Mouse (Mus musculus) midbrain, embryonic 16.5 days (tissue): Measurements from ENCODE around the gene Pnma5. TPM values are rescaled to one million over a fixed set of nuclear protein-coding genes. Genes with fewer than 3 reads are reported as not detected.
A peak's percentile ranks its signal among the peaks of the same experiment; 100 is the strongest.

Experiments used
- ATAC-seq: fragments of 200-750 bp; cut with Nextera tagmentation; 2 replicates; pipeline ENCODE4 v1.8.0; 2017; ENCODE audit warnings: moderate TSS enrichment
- H3K27ac ChIP-seq: fragments of 300-500 bp; sonication (generic); 2 replicates; pipeline ENCODE4 v1.5.1; 2014; ENCODE audit warnings: mild to moderate bottlenecking, low read length, mixed read lengths
- H3K27me3 ChIP-seq: fragments of 300-500 bp; sonication (generic); 2 replicates; pipeline ENCODE4 v1.6.1; 2014; ENCODE audit warnings: low read depth, low read length, mixed read lengths; ENCODE audit not compliant: control insufficient read depth, insufficient read depth
- H3K36me3 ChIP-seq: fragments of 300-500 bp; sonication (generic); 2 replicates; pipeline ENCODE4 v1.6.1; 2014; ENCODE audit warnings: mild to moderate bottlenecking, low read length, moderate library complexity, mixed read lengths; ENCODE audit not compliant: control insufficient read depth, insufficient read depth
- H3K4me1 ChIP-seq: fragments of 300-500 bp; sonication (generic); 2 replicates; pipeline ENCODE4 v1.6.1; 2014; ENCODE audit warnings: mild to moderate bottlenecking, low read length, mixed read lengths; ENCODE audit not compliant: control insufficient read depth, insufficient read depth
- H3K4me2 ChIP-seq: fragments of 300-500 bp; sonication (generic); 2 replicates; pipeline ENCODE4 v1.6.1; 2014; ENCODE audit warnings: mild to moderate bottlenecking, low read length, mixed read lengths
- H3K4me3 ChIP-seq: fragments of 300-500 bp; sonication (generic); 2 replicates; pipeline ENCODE4 v1.5.1; 2014; ENCODE audit warnings: low read depth, mild to moderate bottlenecking, low read length, moderate library complexity, mixed read lengths
- H3K9ac ChIP-seq: fragments of 300-500 bp; sonication (generic); 2 replicates; pipeline ENCODE4 v1.6.1; 2014; ENCODE audit warnings: low read depth, low read length, mixed read lengths
- H3K9me3 ChIP-seq: fragments of 300-500 bp; sonication (generic); replicated peaks from 2 replicates; pipeline ENCODE4 v1.6.1; 2014; ENCODE audit warnings: mild to moderate bottlenecking, low read length, mixed read lengths; ENCODE audit not compliant: control insufficient read depth, poor library complexity, severe bottlenecking
- WGBS: fragments of 180-500 bp; shearing (Covaris S2); extraction: QIAGEN DNeasy Blood & Tissue Kit; methylation state at CpG from one replicate; pipeline ENCODE4 v1.1.7; 2014; 5-methylcytosine and 5-hydroxymethylcytosine counted together
- polyA plus RNA-seq: library from polyadenylated mRNA; unstranded; fragments of >200 nt; fragmentation: Nextera tagmentation; extraction: Ambion mirVana; gene quantifications from 2 replicates; pipeline ENCODE4 v1.2.1, GENCODE M21; 2015

Gene Pnma5
- polyA plus RNA-seq, 1 experiment from 2014 or later: 0.10 TPM

GRCm38 (mm10) chrX:73039666-73040065 is 2.8 kb upstream of the Pnma5 start:
- ATAC-seq: no peak
- Histone ChIP-seq H3K27ac (no peak overlapping the region), H3K36me3 (no peaks in the 10 kb centered on the region), H3K9me3 (no peaks in the 10 kb centered on the region), H3K4me1 (no peaks in the 10 kb centered on the region), H3K9ac (no peak overlapping the region), H3K4me2 (no peak overlapping the region), H3K4me3 (no peak overlapping the region), H3K27me3 (no peaks in the 10 kb centered on the region)
- 83% methylated on average over 12 of the region's 12 CpGs for WGBS

GRCm38 (mm10) chrX:73038831-73039230 is 1.9 kb upstream of the Pnma5 start:
- H3K4me2 ChIP-seq: no peak overlapping the region
- no peaks in the 10 kb centered on the region for H3K36me3 ChIP-seq
- H3K4me3 ChIP-seq: no peak overlapping the region
- no peaks in the 10 kb centered on the region for H3K27me3 ChIP-seq
- no peaks in the 10 kb centered on the region for H3K4me1 ChIP-seq
- H3K9me3 ChIP-seq: no peaks in the 10 kb centered on the region
- no peak overlapping the region for H3K27ac ChIP-seq
- H3K9ac ChIP-seq: no peak overlapping the region
- 84% methylated on average over 8 of the region's 8 CpGs for WGBS
- no peak for ATAC-seq

- H3K4me3 ChIP-seq: no peak overlapping the region
- H3K36me3 ChIP-seq: no peaks in the 10 kb centered on the region
- no peak overlapping the region for H3K9ac ChIP-seq
- 59% methylated on average over 4 of the region's 4 CpGs for WGBS
- H3K9me3 ChIP-seq: no peaks in the 10 kb centered on the region
- H3K4me2 ChIP-seq: no peak overlapping the region
- no peak for ATAC-seq
- H3K27me3 ChIP-seq: no peaks in the 10 kb centered on the region
- no peak overlapping the region for H3K27ac ChIP-seq
- no peaks in the 10 kb centered on the region for H3K4me1 ChIP-seq
Observed at GRCm38 (mm10) chrX:73012846-73013245, 24.1 kb downstream of the Pnma5 start.

- 16% methylated on average over 24 of the region's 27 CpGs for WGBS
- peak overlapping the region; percentile 48; the same call in 1 of the 2 replicates for H3K9ac ChIP-seq
- ATAC-seq: peak; percentile 99
- peak overlapping the region; percentile 54 for H3K4me2 ChIP-seq
- no peaks in the 10 kb centered on the region for H3K36me3 ChIP-seq
- H3K9me3 ChIP-seq: no peaks in the 10 kb centered on the region
- H3K27ac ChIP-seq: peak overlapping the region; percentile 82
- H3K4me3 ChIP-seq: peak overlapping the region; percentile 36
- no peaks in the 10 kb centered on the region for H3K4me1 ChIP-seq
- no peaks in the 10 kb centered on the region for H3K27me3 ChIP-seq
Observed at GRCm38 (mm10) chrX:73007597-73008479, 29.1 kb downstream of the Pnma5 start.

GRCm38 (mm10) chrX:73005678-73006077 is 31.2 kb downstream of the Pnma5 start:
- no peak overlapping the region for H3K4me3 ChIP-seq
- no peak for ATAC-seq
- no peaks in the 10 kb centered on the region for H3K4me1 ChIP-seq
- H3K4me2 ChIP-seq: no peak overlapping the region
- 73% methylated on average over 4 of the region's 4 CpGs for WGBS
- H3K27me3 ChIP-seq: no peaks in the 10 kb centered on the region
- H3K36me3 ChIP-seq: no peaks in the 10 kb centered on the region
- no peak overlapping the region for H3K27ac ChIP-seq
- H3K9me3 ChIP-seq: no peaks in the 10 kb centered on the region
- H3K9ac ChIP-seq: no peak overlapping the region

GRCm38 (mm10) chrX:73003110-73003509 is 33.8 kb downstream of the Pnma5 start:
- Histone ChIP-seq H3K4me3 (no peak overlapping the region), H3K4me1 (no peaks in the 10 kb centered on the region), H3K27me3 (no peaks in the 10 kb centered on the region), H3K27ac (no peak overlapping the region), H3K36me3 (no peaks in the 10 kb centered on the region), H3K9ac (no peak overlapping the region), H3K9me3 (no peaks in the 10 kb centered on the region), H3K4me2 (no peak overlapping the region)
- WGBS: 80% methylated on average over 3 of the region's 5 CpGs
- ATAC-seq: no peak

DNA sequence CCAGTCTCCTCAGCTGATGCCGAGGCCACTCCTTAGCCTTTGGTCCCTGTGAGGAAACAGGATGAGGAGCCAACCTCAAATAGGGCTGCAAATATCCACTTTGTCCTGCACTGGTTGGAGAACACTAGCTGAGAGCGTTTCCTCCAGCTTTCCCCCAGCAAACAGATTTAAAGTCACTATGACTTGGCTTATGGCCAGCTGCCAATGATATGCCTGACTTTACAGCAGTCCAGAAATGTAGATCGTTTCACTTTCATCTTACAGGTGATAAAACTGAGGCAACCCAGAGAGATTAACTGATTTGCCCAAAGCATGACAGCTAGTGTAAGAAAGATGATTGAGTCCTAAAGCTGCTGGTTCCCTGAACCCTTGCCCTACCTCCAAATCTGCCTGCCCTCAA is 41.4 kb downstream of the Pnma5 start:
- Histone ChIP-seq H3K4me2 (no peak overlapping the region), H3K36me3 (no peaks in the 10 kb centered on the region), H3K4me1 (no peaks in the 10 kb centered on the region), H3K27me3 (no peaks in the 10 kb centered on the region), H3K4me3 (no peak overlapping the region), H3K9ac (no peak overlapping the region), H3K9me3 (no peaks in the 10 kb centered on the region), H3K27ac (no peak overlapping the region)
- 83% methylated on average over 3 of the region's 3 CpGs for WGBS
- ATAC-seq: no peak

DNA sequence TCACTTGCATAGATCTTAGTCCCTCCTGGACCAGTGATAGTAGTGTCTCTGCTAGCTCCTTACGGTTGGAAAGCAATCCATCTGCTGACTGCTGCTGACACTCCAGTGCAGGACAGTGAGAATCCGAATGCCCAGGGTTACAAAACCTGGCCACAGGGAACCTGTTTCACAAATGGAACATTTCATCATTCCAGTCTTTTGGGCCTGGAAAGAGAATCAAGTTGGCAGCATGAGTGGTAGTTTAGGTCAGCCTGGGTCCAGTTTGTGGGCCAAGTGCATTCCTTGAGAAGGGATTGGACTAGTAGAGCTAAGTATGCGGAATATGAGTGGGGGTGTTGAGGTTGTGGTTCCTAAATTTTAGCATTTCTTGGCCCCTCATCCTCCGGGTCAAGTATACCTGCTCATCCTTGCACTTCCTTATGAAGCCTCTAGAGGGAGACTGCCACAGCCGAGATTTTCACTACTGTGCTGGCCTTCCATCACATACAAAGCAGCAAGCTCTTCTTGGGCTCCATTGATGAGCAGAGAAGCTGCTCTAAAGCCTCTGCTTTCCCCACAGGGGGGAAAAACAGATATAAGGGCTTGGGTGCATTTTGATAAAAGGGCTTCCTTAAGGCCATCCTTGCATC is 44.5 kb downstream of the Pnma5 start:
- H3K27ac ChIP-seq: no peak overlapping the region
- H3K4me3 ChIP-seq: no peak overlapping the region
- H3K36me3 ChIP-seq: no peaks in the 10 kb centered on the region
- ATAC-seq: no peak
- no peak overlapping the region for H3K4me2 ChIP-seq
- no peaks in the 10 kb centered on the region for H3K9me3 ChIP-seq
- H3K9ac ChIP-seq: no peak overlapping the region
- H3K27me3 ChIP-seq: no peaks in the 10 kb centered on the region
- H3K4me1 ChIP-seq: no peaks in the 10 kb centered on the region
- WGBS: 61% methylated on average over 5 of the region's 5 CpGs

DNA sequence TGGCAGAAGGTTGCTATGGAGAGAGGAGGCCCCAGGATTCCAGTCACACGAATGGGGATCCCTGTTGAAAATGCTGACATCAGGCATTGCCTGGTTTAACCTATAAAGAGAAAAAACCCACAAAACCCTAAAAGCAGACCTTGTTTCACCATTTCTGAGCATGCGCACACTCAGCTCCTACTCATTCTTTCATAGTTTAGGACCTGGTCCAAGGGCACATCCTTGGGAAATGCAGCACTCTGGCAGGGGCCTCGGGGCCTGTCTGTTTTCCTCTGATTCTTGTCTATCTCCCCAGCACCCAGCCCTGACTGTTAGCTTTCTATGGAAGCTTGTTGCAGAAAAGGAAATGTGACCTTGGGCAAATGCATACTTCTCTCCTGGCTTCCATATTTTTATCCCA is 46.3 kb downstream of the Pnma5 start:
- H3K36me3 ChIP-seq: no peaks in the 10 kb centered on the region
- H3K4me3 ChIP-seq: no peak overlapping the region
- no peaks in the 10 kb centered on the region for H3K9me3 ChIP-seq
- no peak overlapping the region for H3K9ac ChIP-seq
- H3K4me2 ChIP-seq: no peak overlapping the region
- no peaks in the 10 kb centered on the region for H3K27me3 ChIP-seq
- no peaks in the 10 kb centered on the region for H3K4me1 ChIP-seq
- 70% methylated on average over 3 of the region's 3 CpGs for WGBS
- ATAC-seq: no peak
- no peak overlapping the region for H3K27ac ChIP-seq
